Mouse (Mus musculus): ENCODE measurements around the gene Mybph. TPM values are rescaled to one million over a fixed set of nuclear protein-coding genes. Genes with fewer than 3 reads are reported as not detected.

Gene Mybph
- polyA plus RNA-seq, 1 experiment, result not detected

DNA sequence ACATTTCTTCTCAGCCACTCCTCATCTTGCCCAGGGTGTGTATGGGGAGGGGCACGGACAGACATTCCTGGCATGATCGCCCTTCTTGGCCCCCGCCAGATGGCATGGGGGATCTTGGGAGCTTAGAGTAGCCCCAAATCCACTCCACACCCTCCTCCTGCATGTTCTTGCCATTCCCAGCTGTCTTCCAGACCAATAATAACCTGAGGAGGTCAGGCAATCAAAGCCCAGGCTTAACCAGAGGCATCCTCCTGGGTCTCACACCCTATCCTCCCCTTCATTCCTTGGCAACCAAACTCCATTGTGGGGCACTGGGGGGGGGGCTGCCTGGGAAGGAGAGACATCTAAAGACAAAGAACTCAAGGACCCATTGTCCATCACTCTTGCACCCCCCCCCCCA, 32.8 kb upstream of the Mybph start:
- WGBS, result 92% methylated on average over 3 of the region's 3 CpGs

DNA sequence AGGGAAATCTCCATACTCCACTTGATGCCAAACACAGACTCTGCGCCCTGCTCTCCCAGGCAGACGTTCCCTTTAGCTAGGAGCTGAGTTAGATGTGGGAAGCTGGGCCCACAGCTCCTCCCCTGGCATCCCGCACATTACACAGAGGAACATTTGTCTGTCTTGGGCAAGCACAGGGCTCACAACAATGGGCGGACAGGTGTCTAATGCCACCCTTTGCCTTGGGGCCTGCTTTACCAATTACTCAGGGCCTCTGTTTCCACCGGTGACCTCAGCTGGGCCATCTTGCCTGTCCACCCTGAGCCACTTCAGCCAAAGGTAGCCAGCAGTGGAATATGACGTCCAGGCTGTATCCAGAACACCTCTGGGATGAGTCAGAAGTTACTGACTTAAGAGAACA, 31.8 kb upstream of the Mybph start:
- no peak overlapping the region for H3K27ac ChIP-seq (ENCODE audit: insufficient read depth, low read depth, low read length)
- WGBS, result 83% methylated on average over 6 of the region's 6 CpGs
- no peak overlapping the region for H3K4me3 ChIP-seq (ENCODE audit: insufficient read depth, low read depth, low read length)
- TF ChIP-seq CTCF (IDR thresholded peaks at IDR 0.05; ENCODE audit: insufficient read depth, low read depth, low read length) (no peak), POLR2A (IDR thresholded peaks at IDR 0.05; ENCODE audit: insufficient read depth, low read depth, low read length) (no peak)
- peaks cover 2% of the 10 kb centered on the region; the same call in 1 of the 2 replicates for H3K4me1 ChIP-seq (ENCODE audit: control insufficient read depth, insufficient read depth, low read length)

More for the DNA sequence above, 32.8 kb upstream of the Mybph start:
- TF ChIP-seq CTCF (IDR thresholded peaks at IDR 0.05; ENCODE audit: insufficient read depth, low read depth, low read length), result no peak
- TF ChIP-seq POLR2A (IDR thresholded peaks at IDR 0.05; ENCODE audit: insufficient read depth, low read depth, low read length), result no peak
- no peak overlapping the region for H3K27ac ChIP-seq (ENCODE audit: insufficient read depth, low read depth, low read length)
- peaks cover 2% of the 10 kb centered on the region; the same call in 1 of the 2 replicates for H3K4me1 ChIP-seq (ENCODE audit: control insufficient read depth, insufficient read depth, low read length)
- no peak overlapping the region for H3K4me3 ChIP-seq (ENCODE audit: insufficient read depth, low read depth, low read length)

DNA sequence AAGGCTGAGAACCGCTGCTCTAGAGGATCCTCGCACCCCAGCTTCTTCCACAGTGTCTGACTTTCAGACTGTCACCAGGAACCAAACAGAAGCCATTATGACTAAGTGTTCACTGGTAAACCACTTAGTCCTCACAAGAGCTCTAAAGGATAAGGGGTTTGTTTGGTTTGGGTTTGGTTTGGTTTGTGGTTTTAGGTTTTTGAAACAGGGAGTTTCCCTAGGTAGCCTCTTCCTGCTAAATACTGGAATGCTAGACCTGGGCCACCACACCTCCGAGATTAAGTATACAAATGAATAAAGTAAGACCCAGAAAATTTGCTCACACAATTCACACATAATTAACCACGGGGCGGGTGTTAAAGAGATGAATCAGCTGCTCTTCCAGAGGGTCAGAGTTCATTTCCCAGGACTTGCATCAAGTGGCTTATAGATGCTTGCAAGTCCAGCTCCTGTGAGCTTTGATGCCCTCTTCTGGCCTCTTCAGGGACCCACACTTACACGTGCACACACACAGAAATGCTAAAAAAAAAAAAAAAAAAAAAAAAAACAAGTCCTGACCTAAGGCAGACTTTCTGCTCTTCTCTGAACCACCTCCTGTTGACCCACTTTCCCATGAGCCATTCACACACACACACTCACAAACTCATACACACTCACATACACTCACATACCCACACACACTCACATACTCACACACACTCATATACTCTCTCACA, 30.6 kb upstream of the Mybph start:
- no peak overlapping the region for H3K4me3 ChIP-seq (ENCODE audit: insufficient read depth, low read depth, low read length)
- no peak overlapping the region for H3K27ac ChIP-seq (ENCODE audit: insufficient read depth, low read depth, low read length)
- 89% methylated on average over 6 of the region's 6 CpGs for WGBS
- H3K4me1 ChIP-seq (ENCODE audit: control insufficient read depth, insufficient read depth, low read length), result peaks cover 4% of the 10 kb centered on the region; the same call in 1 of the 2 replicates
- TF ChIP-seq CTCF (IDR thresholded peaks at IDR 0.05; ENCODE audit: insufficient read depth, low read depth, low read length), result no peak
- TF ChIP-seq POLR2A (IDR thresholded peaks at IDR 0.05; ENCODE audit: insufficient read depth, low read depth, low read length), result no peak

DNA sequence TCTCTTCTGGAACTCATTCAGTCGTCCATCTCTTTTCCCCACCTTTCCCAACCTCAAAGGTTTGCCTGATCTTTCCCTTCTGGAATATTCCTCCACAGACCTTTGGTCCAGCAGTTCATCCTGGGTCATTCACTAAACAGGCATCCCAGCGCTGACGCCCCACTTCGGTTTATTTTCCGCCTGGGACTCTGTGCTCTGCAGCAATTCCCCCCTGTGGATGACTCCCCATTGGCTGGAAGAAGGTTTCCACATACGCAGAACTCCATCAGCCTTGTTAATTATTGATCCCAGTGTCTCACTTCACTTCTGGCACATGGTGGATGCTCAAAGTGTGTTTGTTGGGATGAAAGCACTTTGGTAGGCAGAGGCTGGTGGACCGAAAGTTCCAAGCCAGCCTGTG, 29.8 kb upstream of the Mybph start:
- 94% methylated on average over 7 of the region's 7 CpGs for WGBS
- Histone ChIP-seq H3K4me1 (ENCODE audit: control insufficient read depth, insufficient read depth, low read length) (peaks cover 9% of the 10 kb centered on the region; the same call in 1 of the 2 replicates), H3K4me3 (ENCODE audit: insufficient read depth, low read depth, low read length) (no peak overlapping the region), H3K27ac (ENCODE audit: insufficient read depth, low read depth, low read length) (no peak overlapping the region)
- TF ChIP-seq POLR2A (IDR thresholded peaks at IDR 0.05; ENCODE audit: insufficient read depth, low read depth, low read length) (no peak), CTCF (IDR thresholded peaks at IDR 0.05; ENCODE audit: insufficient read depth, low read depth, low read length) (no peak)

DNA sequence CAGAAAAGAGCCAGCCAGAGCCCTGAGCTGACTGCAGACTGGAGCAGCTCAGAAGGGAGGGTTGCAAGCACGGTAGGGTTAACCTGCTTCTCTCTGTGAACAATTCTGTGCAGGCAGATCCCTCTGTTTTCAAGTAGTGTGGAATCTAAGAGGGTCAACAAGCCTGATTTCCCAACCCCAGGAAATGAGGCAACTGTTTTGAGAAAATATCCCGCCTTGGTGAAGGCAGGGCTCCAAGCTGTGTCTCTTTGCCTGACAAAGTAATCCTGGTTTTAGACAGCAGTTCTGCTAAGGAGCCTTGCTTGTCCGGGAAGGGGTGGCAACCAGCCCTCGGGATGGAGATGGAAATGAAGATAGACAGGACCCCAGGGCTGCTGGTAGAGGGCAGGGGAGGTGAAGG, 28.8 kb upstream of the Mybph start:
- no peak for TF ChIP-seq POLR2A (IDR thresholded peaks at IDR 0.05; ENCODE audit: insufficient read depth, low read depth, low read length)
- no peak for TF ChIP-seq CTCF (IDR thresholded peaks at IDR 0.05; ENCODE audit: insufficient read depth, low read depth, low read length)
- WGBS, result 72% methylated on average over 4 of the region's 4 CpGs

DNA sequence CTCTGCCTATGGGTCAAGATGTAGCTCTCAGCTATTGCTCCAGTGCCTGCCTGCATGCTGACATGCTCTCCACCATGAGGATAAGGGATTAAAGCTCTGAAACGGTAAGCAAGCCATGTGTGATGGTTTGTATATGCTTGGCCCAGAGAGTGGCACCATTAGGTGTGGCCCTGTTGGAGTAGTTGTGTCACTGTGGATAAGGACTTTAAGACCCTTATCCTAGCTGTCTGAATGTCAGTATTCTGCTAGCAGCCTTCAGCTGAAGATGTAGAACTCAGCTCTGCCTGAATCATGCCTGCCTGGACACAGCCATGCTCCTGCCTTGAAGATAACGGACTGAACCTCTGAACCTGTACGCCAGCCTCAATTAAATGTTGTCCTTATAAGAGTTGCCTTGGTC, 26.7 kb upstream of the Mybph start:
- 93% methylated on average over 3 of the region's 3 CpGs for WGBS
- H3K4me3 ChIP-seq (ENCODE audit: insufficient read depth, low read depth, low read length), result no peak overlapping the region
- H3K4me1 ChIP-seq (ENCODE audit: control insufficient read depth, insufficient read depth, low read length), result peaks cover 9% of the 10 kb centered on the region; the same call in 1 of the 2 replicates
- no peak for TF ChIP-seq CTCF (IDR thresholded peaks at IDR 0.05; ENCODE audit: insufficient read depth, low read depth, low read length)
- H3K27ac ChIP-seq (ENCODE audit: insufficient read depth, low read depth, low read length), result no peak overlapping the region

More for the DNA sequence above, 28.8 kb upstream of the Mybph start:
- H3K27ac ChIP-seq (ENCODE audit: insufficient read depth, low read depth, low read length), result no peak overlapping the region
- H3K4me1 ChIP-seq (ENCODE audit: control insufficient read depth, insufficient read depth, low read length), result peaks cover 9% of the 10 kb centered on the region; the same call in 1 of the 2 replicates
- H3K4me3 ChIP-seq (ENCODE audit: insufficient read depth, low read depth, low read length), result no peak overlapping the region

DNA sequence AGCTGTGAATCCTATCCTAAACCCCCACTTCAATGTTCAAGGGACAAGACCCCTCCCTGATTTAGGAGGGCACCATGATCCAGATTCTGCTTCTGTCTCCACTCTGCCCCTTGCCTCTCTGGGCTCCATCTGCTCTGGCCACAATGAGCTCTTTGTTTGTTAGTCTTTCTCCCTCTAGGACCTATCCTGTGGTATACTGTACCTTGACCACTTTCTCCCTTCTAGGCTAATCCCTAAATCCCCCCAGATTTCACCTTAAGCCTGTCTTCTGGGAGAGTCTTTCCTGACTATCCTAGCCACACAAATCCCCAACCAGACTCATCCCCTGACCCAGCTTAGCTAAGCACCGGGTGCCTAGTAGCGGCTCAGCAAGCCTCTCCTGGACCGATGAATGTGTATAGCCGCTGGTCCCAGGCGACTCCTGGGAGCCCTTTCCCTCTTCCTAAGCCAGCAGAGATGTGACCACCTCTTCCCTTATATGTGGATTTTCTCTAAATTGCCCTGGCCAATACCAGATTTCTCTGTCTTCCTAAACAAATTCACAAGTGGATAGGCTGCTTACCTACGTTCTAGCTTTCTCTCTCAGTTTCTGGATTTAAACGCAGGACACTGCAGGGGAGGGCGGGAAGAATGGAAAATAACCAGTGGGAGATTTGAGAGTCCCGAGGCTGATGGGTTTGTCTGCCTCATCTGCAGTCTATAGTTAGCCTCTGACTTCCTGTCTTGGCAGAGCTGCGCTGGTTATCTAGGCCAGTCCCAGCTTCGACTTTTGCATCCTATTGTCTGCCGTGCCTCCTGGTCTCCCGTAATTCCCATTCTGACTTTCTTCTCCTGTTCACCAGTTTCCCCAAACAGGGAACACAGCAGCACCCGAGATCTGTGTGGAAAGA, 25.6 kb upstream of the Mybph start:
- Histone ChIP-seq H3K4me1 (ENCODE audit: control insufficient read depth, insufficient read depth, low read length) (peaks cover 9% of the 10 kb centered on the region; the same call in 1 of the 2 replicates), H3K27ac (ENCODE audit: insufficient read depth, low read depth, low read length) (no peak overlapping the region), H3K4me3 (ENCODE audit: insufficient read depth, low read depth, low read length) (no peak overlapping the region)
- no peak for TF ChIP-seq POLR2A (IDR thresholded peaks at IDR 0.05; ENCODE audit: insufficient read depth, low read depth, low read length)
- no peak for TF ChIP-seq CTCF (IDR thresholded peaks at IDR 0.05; ENCODE audit: insufficient read depth, low read depth, low read length)
- 38% methylated on average over 14 of the region's 14 CpGs for WGBS

DNA sequence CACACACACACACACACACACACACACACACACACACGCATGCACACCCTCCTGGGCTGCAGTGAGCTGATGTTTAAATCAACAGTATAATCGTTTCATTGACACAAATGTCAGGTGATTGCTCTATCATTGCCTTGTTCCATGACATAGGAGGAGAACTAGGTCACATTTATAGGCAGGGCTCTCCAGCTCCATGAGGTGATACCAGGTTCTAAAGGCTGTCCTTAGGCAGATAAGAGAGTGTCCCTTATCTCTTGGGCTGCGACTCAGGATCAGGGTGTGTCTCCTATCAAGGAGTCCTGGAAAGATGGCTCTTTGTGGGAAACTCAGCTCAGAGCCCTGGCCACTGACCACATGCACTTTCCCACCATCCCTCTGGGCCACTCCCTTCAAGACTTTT, 24.7 kb upstream of the Mybph start:
- no peak for TF ChIP-seq CTCF (IDR thresholded peaks at IDR 0.05; ENCODE audit: insufficient read depth, low read depth, low read length)
- TF ChIP-seq POLR2A (IDR thresholded peaks at IDR 0.05; ENCODE audit: insufficient read depth, low read depth, low read length), result no peak
- Histone ChIP-seq H3K27ac (ENCODE audit: insufficient read depth, low read depth, low read length) (no peak overlapping the region), H3K4me1 (ENCODE audit: control insufficient read depth, insufficient read depth, low read length) (peaks cover 9% of the 10 kb centered on the region; the same call in 1 of the 2 replicates), H3K4me3 (ENCODE audit: insufficient read depth, low read depth, low read length) (no peak overlapping the region)
- WGBS, result 96% methylated on average over 3 of the region's 3 CpGs

Data from olfactory bulb, adult 2 months (tissue).